ENCODE assay signal across 10 mouse cellular contexts in the genomic region with DNA sequence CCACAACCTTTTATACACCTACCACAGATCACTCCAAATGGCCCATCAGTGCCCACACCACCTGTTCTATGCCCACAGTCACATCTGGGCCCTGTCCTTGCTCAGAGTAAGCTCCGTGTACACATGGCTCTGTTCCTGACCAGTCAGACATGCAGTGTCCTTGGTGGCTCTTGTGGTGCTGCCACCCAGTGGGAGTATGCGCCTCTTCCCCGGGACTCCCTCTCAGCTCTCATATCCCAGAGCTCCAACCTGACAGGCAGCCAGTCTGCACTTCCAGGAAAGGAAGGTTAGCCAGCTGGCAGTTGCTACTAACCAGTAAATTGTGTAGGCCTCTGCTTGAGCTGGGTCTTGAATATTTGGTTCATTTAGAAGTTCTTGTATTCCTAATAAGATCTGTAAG. TPM values are rescaled to one million over a fixed set of nuclear protein-coding genes. Genes with fewer than 3 reads are reported as not detected.
DNase-seq lines count a peak whose midpoint lies in the region; ATAC-seq and TF ChIP-seq lines count a peak whose summit lies in the region.
"Had no signal": no experiment of that assay in that cellular context is flagged by ENCODE, and none has a peak within 500 bp of the region (broad histone marks: within the 10 kb centered on the region; RNA-seq: fewer than 3 reads in every experiment).

No protein-coding gene starts in this region.

- peak; percentile 46 for TF ChIP-seq CTCF in forebrain, postnatal 0 days (IDR thresholded peaks at IDR 0.05; ENCODE audit: low read depth)

- WGBS in forebrain, postnatal 0 days = 66% methylated on average over 3 of the region's 3 CpGs
- 77% methylated on average over 3 of the region's 3 CpGs for WGBS in forebrain, embryonic 10.5 days
- 72% methylated on average over 3 of the region's 3 CpGs for WGBS in midbrain, embryonic 11.5 days
- 71% methylated on average over 3 of the region's 3 CpGs for WGBS in midbrain, embryonic 16.5 days
- 81% methylated on average over 3 of the region's 3 CpGs for WGBS in forebrain, embryonic 12.5 days

- H3K4me1 ChIP-seq in forebrain, postnatal 0 days (ENCODE audit: insufficient read depth) = no peaks in the 10 kb centered on the region
- H3K4me1 ChIP-seq in forebrain, embryonic 10.5 days = peaks cover 4% of the 10 kb centered on the region
- H3K4me1 ChIP-seq in midbrain, embryonic 11.5 days (ENCODE audit: control insufficient read depth, insufficient read depth, low read length) = no peaks in the 10 kb centered on the region; the same call in 1 of the 2 replicates
- H3K4me1 ChIP-seq in midbrain, embryonic 16.5 days (ENCODE audit: control insufficient read depth, insufficient read depth, low read length) = no peaks in the 10 kb centered on the region
- peaks cover 3% of the 10 kb centered on the region for H3K4me1 ChIP-seq in forebrain, embryonic 12.5 days

- H3K9me3 ChIP-seq in forebrain, postnatal 0 days (ENCODE audit: low read length) = no peaks in the 10 kb centered on the region
- H3K9me3 ChIP-seq in forebrain, embryonic 10.5 days = no peaks in the 10 kb centered on the region
- no peaks in the 10 kb centered on the region for H3K9me3 ChIP-seq in midbrain, embryonic 11.5 days (ENCODE audit: control insufficient read depth, low read length)
- no peaks in the 10 kb centered on the region for H3K9me3 ChIP-seq in midbrain, embryonic 16.5 days (replicated peaks; ENCODE audit: control insufficient read depth, low read length, poor library complexity, severe bottlenecking)
- H3K9me3 ChIP-seq in forebrain, embryonic 12.5 days = no peaks in the 10 kb centered on the region
- H3K9me3 ChIP-seq: liver, embryonic 13.5 days had no signal

- no peaks in the 10 kb centered on the region for H3K27me3 ChIP-seq in forebrain, postnatal 0 days (ENCODE audit: insufficient read depth, low read length)
- no peaks in the 10 kb centered on the region for H3K27me3 ChIP-seq in forebrain, embryonic 10.5 days (ENCODE audit: poor library complexity, severe bottlenecking)
- no peaks in the 10 kb centered on the region for H3K27me3 ChIP-seq in midbrain, embryonic 11.5 days (ENCODE audit: control insufficient read depth, insufficient read depth, low read length)
- H3K27me3 ChIP-seq in midbrain, embryonic 16.5 days (ENCODE audit: control insufficient read depth, insufficient read depth, low read depth, low read length) = no peaks in the 10 kb centered on the region
- H3K27me3 ChIP-seq in forebrain, embryonic 12.5 days = no peaks in the 10 kb centered on the region
- H3K27me3 ChIP-seq: liver, embryonic 13.5 days had no signal

- H3K27ac ChIP-seq in forebrain, postnatal 0 days (ENCODE audit: low read depth, low read length) = no peak overlapping the region
- H3K27ac ChIP-seq in forebrain, embryonic 10.5 days = no peak overlapping the region
- no peak overlapping the region for H3K27ac ChIP-seq in midbrain, embryonic 11.5 days (ENCODE audit: low read depth, low read length)
- no peak overlapping the region for H3K27ac ChIP-seq in midbrain, embryonic 16.5 days (ENCODE audit: low read length)
- no peak overlapping the region for H3K27ac ChIP-seq in forebrain, embryonic 12.5 days
- H3K27ac ChIP-seq: liver, embryonic 13.5 days had no signal

- ATAC-seq in forebrain, postnatal 0 days = peak; percentile 38; the same call in 1 of the 2 replicates
- 0 out of 2 replicates have a peak, but pooled peaks have one; percentile 48 for ATAC-seq in midbrain, embryonic 11.5 days (ENCODE audit: low FRiP score)
- ATAC-seq in midbrain, embryonic 16.5 days = no peak
- no peak for ATAC-seq in monocyte, adult 5-6 weeks (replicated peaks; ENCODE audit: insufficient number of reproducible peaks, low FRiP score, low TSS enrichment, poor library complexity, severe bottlenecking)
- no peak for ATAC-seq in forebrain, embryonic 12.5 days (ENCODE audit: low FRiP score)

- H3K9ac ChIP-seq in forebrain, postnatal 0 days = no peak overlapping the region
- no peak overlapping the region for H3K9ac ChIP-seq in midbrain, embryonic 11.5 days (ENCODE audit: low read length)
- H3K9ac ChIP-seq in midbrain, embryonic 16.5 days (ENCODE audit: low read depth, low read length) = no peak overlapping the region
- no peak overlapping the region for H3K9ac ChIP-seq in forebrain, embryonic 12.5 days
- H3K9ac ChIP-seq: liver, embryonic 13.5 days had no signal

- no peak overlapping the region for H3K4me3 ChIP-seq in forebrain, postnatal 0 days (ENCODE audit: low read depth, low read length)
- H3K4me3 ChIP-seq in forebrain, embryonic 10.5 days = no peak overlapping the region
- H3K4me3 ChIP-seq in midbrain, embryonic 11.5 days (ENCODE audit: low read depth, low read length) = no peak overlapping the region
- no peak overlapping the region for H3K4me3 ChIP-seq in midbrain, embryonic 16.5 days (ENCODE audit: low read depth, low read length)
- no peak overlapping the region for H3K4me3 ChIP-seq in forebrain, embryonic 12.5 days (replicated peaks)
- H3K4me3 ChIP-seq: liver, embryonic 13.5 days had no signal

- peaks cover 81% of the 10 kb centered on the region for H3K36me3 ChIP-seq in forebrain, postnatal 0 days (ENCODE audit: insufficient read depth)
- H3K36me3 ChIP-seq in forebrain, embryonic 10.5 days (replicated peaks) = peaks cover 86% of the 10 kb centered on the region
- H3K36me3 ChIP-seq in midbrain, embryonic 11.5 days (ENCODE audit: control insufficient read depth, insufficient read depth, low read length) = peaks cover 54% of the 10 kb centered on the region
- H3K36me3 ChIP-seq in midbrain, embryonic 16.5 days (ENCODE audit: control insufficient read depth, insufficient read depth, low read length) = peaks cover 50% of the 10 kb centered on the region
- peaks cover 83% of the 10 kb centered on the region for H3K36me3 ChIP-seq in forebrain, embryonic 12.5 days (replicated peaks)

- H3K4me2 ChIP-seq in forebrain, postnatal 0 days (ENCODE audit: low read depth) = no peak overlapping the region
- no peak overlapping the region for H3K4me2 ChIP-seq in midbrain, embryonic 11.5 days
- H3K4me2 ChIP-seq in midbrain, embryonic 16.5 days (ENCODE audit: low read length) = no peak overlapping the region
- no peak overlapping the region for H3K4me2 ChIP-seq in forebrain, embryonic 12.5 days
- H3K4me2 ChIP-seq: liver, embryonic 13.5 days had no signal

- no peak for DNase-seq in forebrain, postnatal 0 days
- DNase-seq in forebrain, embryonic 10.5 days (ENCODE audit: extremely low spot score, low spot score) = no peak
- no peak for DNase-seq in midbrain, embryonic 11.5 days (ENCODE audit: low spot score, missing footprints)
- peak; percentile 54 to 72 for DNase-seq in gastrocnemius, adult 8-10 months (ENCODE audit: low spot score in 2 of 2)
- DNase-seq in layer of hippocampus, postnatal 10 days (ENCODE audit: low spot score in 2 of 2) = peak; percentile 44 to 60
- DNase-seq: liver, embryonic 13.5 days had no signal

RNA-seq across cellular contexts. Expression of gene Baiap3, which starts 8.3 kb away (rescaled TPM):
- total RNA-seq in forebrain, postnatal 0 days (2014; rRNA removed) = 30.2 and 70.8 TPM in 2 replicates
- 8.2 and 16.2 TPM in 2 replicates for polyA plus RNA-seq in forebrain, postnatal 0 days (2015; fragmentation: Nextera tagmentation; extraction: Ambion mirVana)
- polyA plus RNA-seq in forebrain, embryonic 10.5 days (2016; fragmentation: Nextera tagmentation; extraction: Ambion mirVana) = 0.53 and 0.59 TPM in 2 replicates
- 1.3 and 1.4 TPM in 2 replicates for polyA plus RNA-seq in midbrain, embryonic 11.5 days (2014; fragmentation: Nextera tagmentation; extraction: Ambion mirVana)
- 30.2 and 38.1 TPM in 2 replicates for polyA plus RNA-seq in midbrain, embryonic 16.5 days (2015; fragmentation: Nextera tagmentation; extraction: Ambion mirVana)
- not detected for total RNA-seq in gastrocnemius, adult 8-10 months (2022)
- total RNA-seq in layer of hippocampus, postnatal 10 days (2021) = 10 to 100 TPM; 13.7 to 14.6 TPM
- total RNA-seq in monocyte, adult 5-6 weeks (2017) = 31.6 to 146 TPM (median 34.3 TPM) in 3 replicates
- polyA plus RNA-seq in forebrain, embryonic 12.5 days (2016; fragmentation: Nextera tagmentation; extraction: Ambion mirVana) = 2.9 and 3.8 TPM in 2 replicates

RNA-seq across cellular contexts. Expression of gene Ube2i, which starts 10.0 kb away (rescaled TPM):
- 508 and 550 TPM in 2 replicates for total RNA-seq in forebrain, postnatal 0 days (2014; rRNA removed)
- 439 and 486 TPM in 2 replicates for polyA plus RNA-seq in forebrain, postnatal 0 days (2015; fragmentation: Nextera tagmentation; extraction: Ambion mirVana)
- polyA plus RNA-seq in forebrain, embryonic 10.5 days (2016; fragmentation: Nextera tagmentation; extraction: Ambion mirVana) = 919 and 925 TPM in 2 replicates
- polyA plus RNA-seq in midbrain, embryonic 11.5 days (2014; fragmentation: Nextera tagmentation; extraction: Ambion mirVana) = 863 and 877 TPM in 2 replicates
- polyA plus RNA-seq in midbrain, embryonic 16.5 days (2015; fragmentation: Nextera tagmentation; extraction: Ambion mirVana) = 489 and 542 TPM in 2 replicates
- 10 to 100 TPM; 57.0 to 66.7 (median 58.0) TPM for total RNA-seq in gastrocnemius, adult 8-10 months (2022)
- 100 to 1,000 TPM; 238 to 255 TPM for total RNA-seq in layer of hippocampus, postnatal 10 days (2021)
- 278 to 334 TPM (median 296 TPM) in 3 replicates for total RNA-seq in monocyte, adult 5-6 weeks (2017)
- 849 and 866 TPM in 2 replicates for polyA plus RNA-seq in forebrain, embryonic 12.5 days (2016; fragmentation: Nextera tagmentation; extraction: Ambion mirVana)

RNA-seq across cellular contexts. Expression of gene Tsr3, which starts 24.5 kb away (rescaled TPM):
- 56.6 and 62.0 TPM in 2 replicates for total RNA-seq in forebrain, postnatal 0 days (2014; rRNA removed)
- 70.0 and 78.6 TPM in 2 replicates for polyA plus RNA-seq in forebrain, postnatal 0 days (2015; fragmentation: Nextera tagmentation; extraction: Ambion mirVana)
- 70.2 and 76.1 TPM in 2 replicates for polyA plus RNA-seq in forebrain, embryonic 10.5 days (2016; fragmentation: Nextera tagmentation; extraction: Ambion mirVana)
- polyA plus RNA-seq in midbrain, embryonic 11.5 days (2014; fragmentation: Nextera tagmentation; extraction: Ambion mirVana) = 62.5 and 64.3 TPM in 2 replicates
- 57.4 and 61.2 TPM in 2 replicates for polyA plus RNA-seq in midbrain, embryonic 16.5 days (2015; fragmentation: Nextera tagmentation; extraction: Ambion mirVana)
- total RNA-seq in gastrocnemius, adult 8-10 months (2022) = 10 to 100 TPM; 14.2 to 19.1 (median 15.6) TPM
- total RNA-seq in layer of hippocampus, postnatal 10 days (2021) = 10 to 100 TPM; 31.0 to 35.6 TPM
- 24.6 to 33.5 TPM (median 27.9 TPM) in 3 replicates for total RNA-seq in monocyte, adult 5-6 weeks (2017)
- 61.0 and 64.2 TPM in 2 replicates for polyA plus RNA-seq in forebrain, embryonic 12.5 days (2016; fragmentation: Nextera tagmentation; extraction: Ambion mirVana)

RNA-seq across cellular contexts. Expression of gene Gnptg, which starts 24.5 kb away (rescaled TPM):
- 91.3 and 109 TPM in 2 replicates for total RNA-seq in forebrain, postnatal 0 days (2014; rRNA removed)
- polyA plus RNA-seq in forebrain, postnatal 0 days (2015; fragmentation: Nextera tagmentation; extraction: Ambion mirVana) = 119 and 121 TPM in 2 replicates
- 57.2 and 60.0 TPM in 2 replicates for polyA plus RNA-seq in forebrain, embryonic 10.5 days (2016; fragmentation: Nextera tagmentation; extraction: Ambion mirVana)
- polyA plus RNA-seq in midbrain, embryonic 11.5 days (2014; fragmentation: Nextera tagmentation; extraction: Ambion mirVana) = 59.5 and 63.2 TPM in 2 replicates
- polyA plus RNA-seq in midbrain, embryonic 16.5 days (2015; fragmentation: Nextera tagmentation; extraction: Ambion mirVana) = 99.8 and 114 TPM in 2 replicates
- total RNA-seq in gastrocnemius, adult 8-10 months (2022) = 10 to 100 TPM; 12.8 to 17.2 (median 14.8) TPM
- total RNA-seq in layer of hippocampus, postnatal 10 days (2021) = 10 to 100 TPM; 59.1 to 62.9 TPM
- 27.2 to 58.6 TPM (median 49.2 TPM) in 3 replicates for total RNA-seq in monocyte, adult 5-6 weeks (2017)
- polyA plus RNA-seq in forebrain, embryonic 12.5 days (2016; fragmentation: Nextera tagmentation; extraction: Ambion mirVana) = 60.1 and 64.4 TPM in 2 replicates

RNA-seq across cellular contexts. Expression of gene Prss34, which starts 33.7 kb away (rescaled TPM):
- total RNA-seq in forebrain, postnatal 0 days (2014; rRNA removed) = not detected in 2 replicates
- not detected in 2 replicates for polyA plus RNA-seq in forebrain, postnatal 0 days (2015; fragmentation: Nextera tagmentation; extraction: Ambion mirVana)
- not detected in 2 replicates for polyA plus RNA-seq in forebrain, embryonic 10.5 days (2016; fragmentation: Nextera tagmentation; extraction: Ambion mirVana)
- not detected in 2 replicates for polyA plus RNA-seq in midbrain, embryonic 11.5 days (2014; fragmentation: Nextera tagmentation; extraction: Ambion mirVana)
- polyA plus RNA-seq in midbrain, embryonic 16.5 days (2015; fragmentation: Nextera tagmentation; extraction: Ambion mirVana) = not detected in 2 replicates
- under 1 TPM; 0.27 to 0.56 (median 0.33) TPM for total RNA-seq in gastrocnemius, adult 8-10 months (2022)
- total RNA-seq in layer of hippocampus, postnatal 10 days (2021) = not detected
- 2.8 TPM in 1 of 3 replicates, not detected in the others for total RNA-seq in monocyte, adult 5-6 weeks (2017)
- polyA plus RNA-seq in forebrain, embryonic 12.5 days (2016; fragmentation: Nextera tagmentation; extraction: Ambion mirVana) = not detected in 2 replicates
- polyA plus RNA-seq: hindbrain, embryonic 11.5 days had no signal

Comparison
In these comparisons a context has a peak if more than half of its experiments do, and no peak if none do; other contexts are left out.
1. ATAC-seq: peak in forebrain, postnatal 0 days (single experiment) and midbrain, embryonic 11.5 days (single experiment); none in midbrain, embryonic 16.5 days (single experiment), monocyte, adult 5-6 weeks (single experiment) and forebrain, embryonic 12.5 days (single experiment).
2. DNase-seq: peak in gastrocnemius, adult 8-10 months (2 of 2) and layer of hippocampus, postnatal 10 days (2 of 2); none in forebrain, postnatal 0 days (single experiment), forebrain, embryonic 10.5 days (single experiment) and midbrain, embryonic 11.5 days (single experiment).